Comparison of ENCODE assay signal across 10 mouse cellular contexts in the genomic region with DNA sequence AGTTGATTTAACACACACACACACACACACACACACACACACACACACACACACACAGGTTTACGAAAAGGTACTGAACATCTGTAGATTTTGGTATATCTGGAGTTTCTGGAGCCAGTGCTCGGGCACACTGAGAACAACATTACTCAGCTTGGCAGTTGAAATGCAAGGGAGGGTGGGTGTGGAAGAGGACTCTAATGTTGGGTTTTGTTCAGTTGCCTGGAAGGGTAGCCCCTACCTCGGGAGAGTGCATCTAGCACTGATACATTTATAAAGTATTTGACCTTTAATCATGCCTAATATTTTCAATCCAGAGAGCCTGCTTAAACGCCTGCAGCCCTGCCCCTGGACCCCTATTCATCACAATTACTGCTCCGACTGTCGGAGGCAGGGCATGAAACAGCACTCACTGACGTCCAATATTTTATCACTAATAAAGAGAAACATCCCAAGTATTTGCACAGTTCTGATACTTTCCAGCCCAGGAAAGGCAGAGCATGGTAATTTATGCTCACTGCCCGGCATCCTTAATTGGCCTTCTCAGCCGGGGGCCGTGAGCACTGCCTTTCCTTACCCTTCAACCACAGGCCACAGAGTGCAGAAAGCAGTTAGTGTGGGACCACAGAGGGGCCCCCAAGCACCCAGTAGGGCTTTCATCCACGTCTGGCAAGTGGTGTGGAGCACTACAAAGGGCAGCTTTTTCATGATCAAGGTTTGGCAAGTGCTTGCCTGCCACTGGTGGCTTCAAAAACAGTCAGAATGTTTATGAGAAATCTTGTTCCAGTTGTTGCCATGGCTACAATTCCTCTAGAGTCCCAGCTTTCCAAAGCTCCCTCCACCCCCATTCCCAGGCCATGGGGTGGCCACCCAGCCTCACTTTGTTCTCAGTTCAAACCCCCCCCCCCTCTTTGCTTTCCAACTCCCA.
DNase-seq lines count a peak whose midpoint lies in the region; ATAC-seq and TF ChIP-seq lines count a peak whose summit lies in the region.
"Had no signal": no experiment of that assay in that cellular context is flagged by ENCODE, and none has a peak within 500 bp of the region (broad histone marks: within the 10 kb centered on the region; RNA-seq: fewer than 3 reads in every experiment).

No protein-coding gene starts in this region.

- TF ChIP-seq CTCF in heart, adult 2 months (IDR thresholded peaks at IDR 0.05), result no peak
- no peak for TF ChIP-seq CTCF in cerebellum, adult 2 months (IDR thresholded peaks at IDR 0.05; ENCODE audit: borderline replicate concordance, insufficient read depth, low read depth, low read length)

- H3K4me2 ChIP-seq in intestine, embryonic 15.5 days (replicated peaks), result no peak overlapping the region
- no peak overlapping the region for H3K4me2 ChIP-seq in limb, embryonic 15.5 days

- H3K27ac ChIP-seq in heart, embryonic 10.5 days, result peak overlapping the region; percentile 13; the same call in 1 of the 2 replicates
- H3K27ac ChIP-seq in heart, adult 2 months, result no peak overlapping the region
- peak overlapping the region; percentile 45 for H3K27ac ChIP-seq in embryonic facial prominence, embryonic 10.5 days (replicated peaks)
- no peak overlapping the region for H3K27ac ChIP-seq in intestine, embryonic 15.5 days
- H3K27ac ChIP-seq in limb, embryonic 15.5 days, result peak overlapping the region; percentile 77
- no peak overlapping the region for H3K27ac ChIP-seq in cerebellum, adult 2 months (ENCODE audit: insufficient read depth, low read length)

- H3K79me2 ChIP-seq in heart, adult 2 months (replicated peaks; ENCODE audit: control insufficient read depth, insufficient read depth, low read length), result no peaks in the 10 kb centered on the region

- intact Hi-C loops in heart, adult 2 months (cut with DNase I), result no loop called here

- no peak overlapping the region for H3K9ac ChIP-seq in heart, adult 2 months (ENCODE audit: low read depth, low read length)
- H3K9ac ChIP-seq in intestine, embryonic 15.5 days, result no peak overlapping the region
- H3K9ac ChIP-seq in limb, embryonic 15.5 days, result no peak overlapping the region

- peaks cover 31% of the 10 kb centered on the region for H3K4me1 ChIP-seq in heart, embryonic 10.5 days
- no peaks in the 10 kb centered on the region for H3K4me1 ChIP-seq in heart, adult 2 months (ENCODE audit: control insufficient read depth, insufficient read depth, low read length)
- H3K4me1 ChIP-seq in embryonic facial prominence, embryonic 10.5 days, result peaks cover 38% of the 10 kb centered on the region
- peaks cover 13% of the 10 kb centered on the region for H3K4me1 ChIP-seq in intestine, embryonic 15.5 days (replicated peaks)
- peaks cover 27% of the 10 kb centered on the region for H3K4me1 ChIP-seq in limb, embryonic 15.5 days
- H3K4me1 ChIP-seq in cerebellum, adult 2 months (ENCODE audit: control insufficient read depth, insufficient read depth, low read length), result no peaks in the 10 kb centered on the region
- H3K4me1 ChIP-seq: megakaryocyte, embryonic 14.5 days had no signal

- H3K9me3 ChIP-seq in heart, embryonic 10.5 days, result no peaks in the 10 kb centered on the region
- no peaks in the 10 kb centered on the region for H3K9me3 ChIP-seq in embryonic facial prominence, embryonic 10.5 days
- no peaks in the 10 kb centered on the region for H3K9me3 ChIP-seq in intestine, embryonic 15.5 days
- H3K9me3 ChIP-seq in limb, embryonic 15.5 days, result no peaks in the 10 kb centered on the region
- H3K9me3 ChIP-seq: megakaryocyte, embryonic 14.5 days had no signal

- TF ChIP-seq POLR2A in heart, adult 2 months (IDR thresholded peaks at IDR 0.05; ENCODE audit: insufficient read depth, low read depth, low read length), result no peak
- TF ChIP-seq POLR2A in cerebellum, adult 2 months (IDR thresholded peaks at IDR 0.05; ENCODE audit: borderline replicate concordance, insufficient read depth, low read length), result no peak

- no peaks in the 10 kb centered on the region for H3K27me3 ChIP-seq in heart, embryonic 10.5 days (ENCODE audit: insufficient read depth, poor library complexity, severe bottlenecking)
- H3K27me3 ChIP-seq in heart, adult 2 months (ENCODE audit: control insufficient read depth, insufficient read depth, low read length), result no peaks in the 10 kb centered on the region
- H3K27me3 ChIP-seq in embryonic facial prominence, embryonic 10.5 days (replicated peaks; ENCODE audit: low read depth, poor library complexity, severe bottlenecking), result peaks cover 19% of the 10 kb centered on the region; the same call in 1 of the 2 replicates
- no peaks in the 10 kb centered on the region for H3K27me3 ChIP-seq in intestine, embryonic 15.5 days (replicated peaks)
- peaks cover 16% of the 10 kb centered on the region for H3K27me3 ChIP-seq in limb, embryonic 15.5 days
- H3K27me3 ChIP-seq in cerebellum, adult 2 months (ENCODE audit: control insufficient read depth, insufficient read depth, low read length), result no peaks in the 10 kb centered on the region; the same call in 1 of the 2 replicates

- TF ChIP-seq EP300 in heart, adult 2 months (IDR thresholded peaks at IDR 0.05; ENCODE audit: insufficient read depth, low read depth, low read length), result no peak

- H3K4me3 ChIP-seq in heart, embryonic 10.5 days, result no peak overlapping the region
- no peak overlapping the region for H3K4me3 ChIP-seq in heart, adult 2 months
- no peak overlapping the region for H3K4me3 ChIP-seq in embryonic facial prominence, embryonic 10.5 days
- no peak overlapping the region for H3K4me3 ChIP-seq in intestine, embryonic 15.5 days (replicated peaks)
- H3K4me3 ChIP-seq in limb, embryonic 15.5 days, result no peak overlapping the region
- H3K4me3 ChIP-seq in cerebellum, adult 2 months (replicated peaks; ENCODE audit: insufficient read depth, low read depth, low read length), result no peak overlapping the region
- H3K4me3 ChIP-seq: megakaryocyte, embryonic 14.5 days had no signal

- no peaks in the 10 kb centered on the region for H3K36me3 ChIP-seq in heart, embryonic 10.5 days
- no peaks in the 10 kb centered on the region for H3K36me3 ChIP-seq in heart, adult 2 months (ENCODE audit: control insufficient read depth, insufficient read depth, low read length)
- no peaks in the 10 kb centered on the region for H3K36me3 ChIP-seq in embryonic facial prominence, embryonic 10.5 days (replicated peaks)
- no peaks in the 10 kb centered on the region for H3K36me3 ChIP-seq in intestine, embryonic 15.5 days
- H3K36me3 ChIP-seq in limb, embryonic 15.5 days, result no peaks in the 10 kb centered on the region

- ATAC-seq in intestine, embryonic 15.5 days, result peak; percentile 67
- peak; percentile 48 for ATAC-seq in limb, embryonic 15.5 days (ENCODE audit: insufficient number of reproducible peaks, low FRiP score, low TSS enrichment, low read depth)

- 44% methylated on average over 11 of the region's 11 CpGs for WGBS in heart, embryonic 10.5 days
- 72% methylated on average over 11 of the region's 11 CpGs for WGBS in heart, adult 2 months
- WGBS in embryonic facial prominence, embryonic 10.5 days, result 32% methylated on average over 11 of the region's 11 CpGs
- 32% methylated on average over 11 of the region's 11 CpGs for WGBS in intestine, embryonic 15.5 days
- 20% methylated on average over 11 of the region's 11 CpGs for WGBS in limb, embryonic 15.5 days
- WGBS in cerebellum, adult 2 months, result 67% methylated on average over 11 of the region's 11 CpGs

- DNase-seq in heart, embryonic 10.5 days (ENCODE audit: low spot score), result no peak
- no peak for DNase-seq in heart, adult 2 months
- no peak for DNase-seq in embryonic facial prominence, embryonic 10.5 days (ENCODE audit: low spot score)
- no peak for DNase-seq in c-Kit-positive CD71-positive TER-119-positive erythroid progenitor cells, embryonic 14.5 days (ENCODE audit: low spot score)
- no peak for DNase-seq in cerebellum, adult 2 months
- no peak for DNase-seq in layer of hippocampus, adult 8-10 months (ENCODE audit: low spot score in 2 of 2)
- DNase-seq: adrenal gland, postnatal 36 days had no signal

Comparison
In these comparisons a context has a peak if more than half of its experiments do, and no peak if none do; other contexts are left out.
1. H3K27ac ChIP-seq: peak in heart, embryonic 10.5 days (single experiment), embryonic facial prominence, embryonic 10.5 days (single experiment) and limb, embryonic 15.5 days (single experiment); none in heart, adult 2 months (single experiment), intestine, embryonic 15.5 days (single experiment) and cerebellum, adult 2 months (single experiment).